Comparison of ENCODE assay signal across 15 mouse cellular contexts in the genomic region with DNA sequence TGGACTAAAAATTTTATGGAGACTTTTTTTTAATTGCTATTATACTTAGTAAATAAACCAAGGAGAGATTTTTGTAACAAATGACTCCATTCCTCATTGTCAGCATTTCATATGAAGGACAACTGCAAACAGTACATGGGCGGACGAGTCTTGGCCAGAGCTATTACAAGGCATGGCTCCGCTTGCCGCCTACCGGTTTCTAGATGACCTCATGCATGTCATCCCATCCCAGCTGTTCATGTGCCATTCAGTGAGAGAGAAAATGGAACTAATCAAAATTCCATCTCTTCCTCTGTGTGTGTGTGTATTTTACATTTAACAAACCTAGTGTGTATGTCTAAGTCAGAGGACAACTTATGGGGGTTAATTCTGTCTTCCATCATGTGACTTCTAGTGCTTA. TPM values are rescaled to one million over a fixed set of nuclear protein-coding genes. Genes with fewer than 3 reads are reported as not detected.
DNase-seq lines count a peak whose midpoint lies in the region; ATAC-seq and TF ChIP-seq lines count a peak whose summit lies in the region.
"Had no signal": no experiment of that assay in that cellular context is flagged by ENCODE, and none has a peak within 500 bp of the region (broad histone marks: within the 10 kb centered on the region; RNA-seq: fewer than 3 reads in every experiment).

No protein-coding gene starts in this region.

- peaks cover 26% of the 10 kb centered on the region for H3K4me1 ChIP-seq in kidney, adult 2 months (ENCODE audit: control insufficient read depth, insufficient read depth, low read length)
- peaks cover 36% of the 10 kb centered on the region for H3K4me1 ChIP-seq in liver, embryonic 12.5 days

- H3K27ac ChIP-seq in kidney, adult 2 months (ENCODE audit: insufficient read depth, low read depth, low read length): no peak overlapping the region
- no peak overlapping the region for H3K27ac ChIP-seq in liver, embryonic 12.5 days
- H3K27ac ChIP-seq: hindbrain, embryonic 14.5 days; liver, embryonic 14.5 days; macrophage; neural tube, embryonic 15.5 days; stomach, postnatal 0 days had no signal

- WGBS in kidney, adult 2 months: 59% methylated on average over 5 of the region's 5 CpGs
- 86% methylated on average over 5 of the region's 5 CpGs for WGBS in liver, embryonic 12.5 days (ENCODE audit: insufficient replicate concordance)

- ATAC-seq in liver, embryonic 12.5 days: no peak
- ATAC-seq: activated CD4-positive, CD25-positive, alpha-beta regulatory T cell, adult 4 months had no signal

- TF ChIP-seq POLR2A in kidney, adult 2 months (IDR thresholded peaks at IDR 0.05; ENCODE audit: low read depth, low read length): no peak

- H3K4me2 ChIP-seq in liver, embryonic 12.5 days: no peak overlapping the region
- H3K4me2 ChIP-seq: hindbrain, embryonic 14.5 days; neural tube, embryonic 15.5 days had no signal

- no peaks in the 10 kb centered on the region for H3K9me3 ChIP-seq in liver, embryonic 12.5 days (replicated peaks)
- H3K9me3 ChIP-seq: neural tube, embryonic 15.5 days had no signal

- no peaks in the 10 kb centered on the region for H3K27me3 ChIP-seq in kidney, adult 2 months (replicated peaks; ENCODE audit: control insufficient read depth, insufficient read depth, low read length)
- no peaks in the 10 kb centered on the region for H3K27me3 ChIP-seq in liver, embryonic 12.5 days (replicated peaks)
- H3K27me3 ChIP-seq: neural tube, embryonic 15.5 days had no signal

- peak; percentile 13 for DNase-seq in embryo, embryonic 10.5 days (ENCODE audit: low spot score)
- no peak for DNase-seq in embryo, embryonic 9.5 days (ENCODE audit: extremely low spot score)
- peak; percentile 26 for DNase-seq in kidney, adult 2 months
- DNase-seq in kidney, adult 11 months: no peak
- DNase-seq in adrenal gland, adult 8-10 months: peak; percentile 44
- peak; percentile 27 for DNase-seq in cerebellum, adult 9-11 months
- no peak for DNase-seq in ovary, adult 18-20 months (ENCODE audit: low spot score)
- DNase-seq: kidney, adult 9 months had no signal

- H3K4me3 ChIP-seq in kidney, adult 2 months (ENCODE audit: insufficient read depth, low read depth, low read length): no peak overlapping the region
- H3K4me3 ChIP-seq in liver, embryonic 12.5 days: no peak overlapping the region
- H3K4me3 ChIP-seq: neural tube, embryonic 15.5 days had no signal

- no peak overlapping the region for H3K9ac ChIP-seq in liver, embryonic 12.5 days
- H3K9ac ChIP-seq: hindbrain, embryonic 14.5 days; liver, embryonic 14.5 days; neural tube, embryonic 15.5 days had no signal

- H3K36me3 ChIP-seq in kidney, adult 2 months (ENCODE audit: control insufficient read depth, insufficient read depth, low read length): peaks cover 2% of the 10 kb centered on the region; the same call in 1 of the 2 replicates
- H3K36me3 ChIP-seq in liver, embryonic 12.5 days: peaks cover 3% of the 10 kb centered on the region
- H3K36me3 ChIP-seq: neural tube, embryonic 15.5 days had no signal

- no peak for TF ChIP-seq CTCF in kidney, adult 2 months (conservative IDR thresholded peaks at IDR 0.05; ENCODE audit: insufficient read depth, insufficient read length, low read depth, low read length)

RNA-seq across cellular contexts. Expression of a gene that starts 51.9 kb away (rescaled TPM):
- 24.8 and 26.7 TPM in 2 replicates for polyA plus RNA-seq in kidney, adult 2 months (2012; rRNA removed)
- total RNA-seq in adrenal gland, adult 8-10 months (2022): 10 to 100 TPM; 36.0 to 52.7 (median 44.3) TPM
- 30.2 and 31.9 TPM in 2 replicates for polyA plus RNA-seq in liver, embryonic 12.5 days (2016; fragmentation: Nextera tagmentation; extraction: Ambion mirVana)

Comparison
In these comparisons a context has a peak if more than half of its experiments do, and no peak if none do; other contexts are left out.
1. DNase-seq: peak in embryo, embryonic 10.5 days (single experiment), kidney, adult 2 months (single experiment), adrenal gland, adult 8-10 months (single experiment) and cerebellum, adult 9-11 months (single experiment); none in embryo, embryonic 9.5 days (single experiment), kidney, adult 11 months (single experiment) and ovary, adult 18-20 months (single experiment).